8 mouse cellular contexts compared by ENCODE assay signal in genomic region chr8:116373063-116373462, GRCm38 (mm10).
DNase-seq lines count a peak whose midpoint lies in the region; ATAC-seq and TF ChIP-seq lines count a peak whose summit lies in the region.

No protein-coding gene starts in this region.

- no peak overlapping the region for H3K27ac ChIP-seq in liver, embryonic 14.5 days
- no peak overlapping the region for H3K27ac ChIP-seq in liver, embryonic 11.5 days (ENCODE audit: low read depth, low read length)
- no peak overlapping the region for H3K27ac ChIP-seq in bone marrow, adult 2 months (ENCODE audit: control insufficient read depth, insufficient read depth, low read depth, low read length, poor library complexity)

- no peak overlapping the region for H3K4me3 ChIP-seq in liver, embryonic 14.5 days (ENCODE audit: insufficient read depth in 1 of 2, low read depth in 2 of 2, low read length in 2 of 2)
- no peak overlapping the region for H3K4me3 ChIP-seq in liver, embryonic 11.5 days (ENCODE audit: low read depth, low read length)
- H3K4me3 ChIP-seq in bone marrow, adult 2 months (replicated peaks; ENCODE audit: control insufficient read depth, low read depth, low read length) = no peak overlapping the region

- DNase-seq in cerebellum, adult 11-12 months = peak; percentile 28
- DNase-seq in cerebellum, postnatal 4 days (ENCODE audit: low spot score in 2 of 2) = no peak
- DNase-seq in liver, embryonic 14.5 days (ENCODE audit: low read depth in 3 of 3, low spot score in 3 of 3) = no peak
- DNase-seq in liver, embryonic 11.5 days (ENCODE audit: low spot score) = no peak
- peak; percentile 39 for DNase-seq in lung, postnatal 10 days
- DNase-seq in right cerebral cortex, postnatal 25 days = no peak
- DNase-seq in urinary bladder, adult 18-20 months (ENCODE audit: low spot score in 2 of 2) = no peak

- H3K36me3 ChIP-seq in liver, embryonic 14.5 days (replicated peaks; ENCODE audit: control insufficient read depth, insufficient read depth, low read depth) = no peaks in the 10 kb centered on the region
- H3K36me3 ChIP-seq in liver, embryonic 11.5 days (ENCODE audit: control insufficient read depth, insufficient read depth, low read length) = no peaks in the 10 kb centered on the region

- WGBS in liver, embryonic 14.5 days (ENCODE audit: insufficient replicate concordance) = 55% methylated on average over 4 of the region's 4 CpGs
- WGBS in liver, embryonic 11.5 days = 80% methylated on average over 4 of the region's 4 CpGs
- WGBS in bone marrow, adult 2 months = 73% methylated on average over 4 of the region's 4 CpGs

- H3K9ac ChIP-seq in liver, embryonic 14.5 days (replicated peaks) = no peak overlapping the region
- H3K9ac ChIP-seq in liver, embryonic 11.5 days (ENCODE audit: low read depth, low read length) = no peak overlapping the region

- peak; percentile 25 for TF ChIP-seq CTCF in liver, embryonic 14.5 days (IDR thresholded peaks at IDR 0.05; ENCODE audit: low read depth)
- peak; percentile 18; the same call in 1 of the 2 replicates for TF ChIP-seq CTCF in bone marrow, adult 2 months (IDR thresholded peaks at IDR 0.05; ENCODE audit: control insufficient read depth, insufficient read depth, low read length)

- no peak overlapping the region for H3K4me2 ChIP-seq in liver, embryonic 14.5 days (ENCODE audit: low read depth)
- no peak overlapping the region for H3K4me2 ChIP-seq in liver, embryonic 11.5 days

- H3K4me1 ChIP-seq in liver, embryonic 14.5 days (replicated peaks; ENCODE audit: control insufficient read depth in 2 of 2, insufficient read depth in 2 of 2, low read length in 1 of 2) = no peaks in the 10 kb centered on the region
- no peaks in the 10 kb centered on the region for H3K4me1 ChIP-seq in liver, embryonic 11.5 days (replicated peaks; ENCODE audit: control insufficient read depth, insufficient read depth, low read length)
- H3K4me1 ChIP-seq in bone marrow, adult 2 months (ENCODE audit: control insufficient read depth, insufficient read depth, low read length) = no peaks in the 10 kb centered on the region

- no peak for ATAC-seq in liver, embryonic 14.5 days (ENCODE audit: insufficient read depth)
- no peak for ATAC-seq in liver, embryonic 11.5 days (replicated peaks; ENCODE audit: low FRiP score)

- no peak for TF ChIP-seq EP300 in liver, embryonic 14.5 days (IDR thresholded peaks at IDR 0.05; ENCODE audit: low read depth)

- no peaks in the 10 kb centered on the region for H3K27me3 ChIP-seq in liver, embryonic 14.5 days (ENCODE audit: control insufficient read depth, insufficient read depth, low read length)
- H3K27me3 ChIP-seq in liver, embryonic 11.5 days (replicated peaks; ENCODE audit: control insufficient read depth, insufficient read depth, low read length) = no peaks in the 10 kb centered on the region

- no peak for TF ChIP-seq POLR2A in bone marrow, adult 2 months (IDR thresholded peaks at IDR 0.05; ENCODE audit: borderline replicate concordance, control insufficient read depth, low read depth, low read length)

- H3K9me3 ChIP-seq in liver, embryonic 14.5 days (ENCODE audit: control insufficient read depth, low read length) = no peaks in the 10 kb centered on the region
- H3K9me3 ChIP-seq in liver, embryonic 11.5 days (ENCODE audit: control insufficient read depth, low read length) = no peaks in the 10 kb centered on the region

Comparison
In these comparisons a context has a peak if more than half of its experiments do, and no peak if none do; other contexts are left out.
1. DNase-seq: peak in cerebellum, adult 11-12 months (single experiment) and lung, postnatal 10 days (single experiment); none in cerebellum, postnatal 4 days (0 of 2), liver, embryonic 14.5 days (0 of 3), liver, embryonic 11.5 days (single experiment), right cerebral cortex, postnatal 25 days (single experiment) and urinary bladder, adult 18-20 months (0 of 2).